ENCODE assay signal across 10 mouse cellular contexts in genomic region chr7:75873216-75873615, GRCm38 (mm10). TPM values are rescaled to one million over a fixed set of nuclear protein-coding genes. Genes with fewer than 3 reads are reported as not detected.
A peak's percentile ranks its signal among the peaks of the same experiment; 100 is the strongest.
DNase-seq lines count a peak whose midpoint lies in the region; ATAC-seq and TF ChIP-seq lines count a peak whose summit lies in the region.
"Had no signal": no experiment of that assay in that cellular context is flagged by ENCODE, and none has a peak within 500 bp of the region (broad histone marks: within the 10 kb centered on the region; RNA-seq: fewer than 3 reads in every experiment).

No protein-coding gene starts in this region.

- H3K9ac ChIP-seq in kidney, postnatal 0 days (ENCODE audit: low read depth, low read length), result no peak overlapping the region
- H3K9ac ChIP-seq in kidney, embryonic 16.5 days (replicated peaks; ENCODE audit: low read length), result no peak overlapping the region
- no peak overlapping the region for H3K9ac ChIP-seq in heart, embryonic 12.5 days
- H3K9ac ChIP-seq: heart, embryonic 15.5 days had no signal

- no peaks in the 10 kb centered on the region for H3K9me3 ChIP-seq in kidney, postnatal 0 days (replicated peaks; ENCODE audit: low read length)
- H3K9me3 ChIP-seq in kidney, embryonic 16.5 days (ENCODE audit: low read length), result no peaks in the 10 kb centered on the region
- H3K9me3 ChIP-seq in heart, embryonic 12.5 days (replicated peaks), result no peaks in the 10 kb centered on the region
- H3K9me3 ChIP-seq: G1E; heart, embryonic 15.5 days had no signal

- H3K36me3 ChIP-seq in kidney, postnatal 0 days (ENCODE audit: insufficient read depth, low read length), result peaks cover 13% of the 10 kb centered on the region; the same call in 1 of the 2 replicates
- peaks cover 36% of the 10 kb centered on the region for H3K36me3 ChIP-seq in kidney, embryonic 16.5 days (ENCODE audit: insufficient read depth, low read length)
- H3K36me3 ChIP-seq in heart, embryonic 12.5 days, result peaks cover 48% of the 10 kb centered on the region

- DNase-seq in kidney, postnatal 0 days (ENCODE audit: low spot score), result no peak
- DNase-seq in spleen, postnatal 4 days (ENCODE audit: low spot score in 2 of 2), result peak; percentile 24 to 62
- DNase-seq in spleen, adult 18-20 months, result no peak
- DNase-seq in brain, embryonic 14.5 days (ENCODE audit: low read depth), result no peak
- no peak for DNase-seq in thymus, adult 18-20 months

- no peaks in the 10 kb centered on the region for H3K4me1 ChIP-seq in kidney, postnatal 0 days (replicated peaks; ENCODE audit: insufficient read depth, low read length)
- H3K4me1 ChIP-seq in kidney, embryonic 16.5 days (ENCODE audit: insufficient read depth, low read length), result peaks cover 6% of the 10 kb centered on the region; the same call in 1 of the 2 replicates
- peaks cover 13% of the 10 kb centered on the region; the same call in 1 of the 2 replicates for H3K4me1 ChIP-seq in heart, embryonic 12.5 days (replicated peaks)

- H3K4me3 ChIP-seq in kidney, postnatal 0 days (replicated peaks; ENCODE audit: low read depth, low read length), result no peak overlapping the region
- H3K4me3 ChIP-seq in kidney, embryonic 16.5 days (ENCODE audit: low read length), result no peak overlapping the region
- no peak overlapping the region for H3K4me3 ChIP-seq in heart, embryonic 12.5 days
- H3K4me3 ChIP-seq: heart, embryonic 15.5 days; myocyte had no signal

- no peak for ATAC-seq in kidney, postnatal 0 days (replicated peaks; ENCODE audit: low FRiP score, low read depth)
- no peak for ATAC-seq in kidney, embryonic 16.5 days (ENCODE audit: low FRiP score, low TSS enrichment)
- ATAC-seq in heart, embryonic 12.5 days (ENCODE audit: insufficient number of reproducible peaks, low FRiP score), result no peak

- WGBS in kidney, postnatal 0 days, result 74% methylated on average over 3 of the region's 3 CpGs
- WGBS in kidney, embryonic 16.5 days, result 78% methylated on average over 3 of the region's 3 CpGs
- WGBS in heart, embryonic 12.5 days, result 72% methylated on average over 3 of the region's 3 CpGs

- H3K27me3 ChIP-seq in kidney, postnatal 0 days (ENCODE audit: insufficient read depth, low read length), result no peaks in the 10 kb centered on the region
- no peaks in the 10 kb centered on the region for H3K27me3 ChIP-seq in kidney, embryonic 16.5 days (ENCODE audit: insufficient read depth, low read length)
- H3K27me3 ChIP-seq in heart, embryonic 12.5 days (replicated peaks), result no peaks in the 10 kb centered on the region
- H3K27me3 ChIP-seq: heart, embryonic 15.5 days had no signal

- TF ChIP-seq CTCF in kidney, postnatal 0 days (IDR thresholded peaks at IDR 0.05; ENCODE audit: low read depth), result peak; percentile 40; the same call in 1 of the 2 replicates
- peak; percentile 28; the same call in 1 of the 2 replicates for TF ChIP-seq CTCF in brain, embryonic 14.5 days (IDR thresholded peaks at IDR 0.05; ENCODE audit: borderline replicate concordance, extremely low read depth, insufficient read depth, insufficient read length)

- H3K27ac ChIP-seq in kidney, postnatal 0 days, result no peak overlapping the region
- no peak overlapping the region for H3K27ac ChIP-seq in kidney, embryonic 16.5 days (ENCODE audit: low read length)
- no peak overlapping the region for H3K27ac ChIP-seq in heart, embryonic 12.5 days (ENCODE audit: poor library complexity, severe bottlenecking)
- H3K27ac ChIP-seq: heart, embryonic 15.5 days had no signal

- no peak for TF ChIP-seq POLR2A in brain, embryonic 14.5 days (IDR thresholded peaks at IDR 0.05; ENCODE audit: borderline replicate concordance, extremely low read depth, insufficient read depth, insufficient read length, poor library complexity, severe bottlenecking)

- no peak overlapping the region for H3K4me2 ChIP-seq in kidney, postnatal 0 days (ENCODE audit: low read length)
- no peak overlapping the region for H3K4me2 ChIP-seq in kidney, embryonic 16.5 days (replicated peaks; ENCODE audit: low read depth, low read length)
- H3K4me2 ChIP-seq in heart, embryonic 12.5 days, result no peak overlapping the region
- H3K4me2 ChIP-seq: heart, embryonic 15.5 days had no signal

RNA-seq across cellular contexts. Expression of gene Klhl25, which starts 25.1 kb away (rescaled TPM):
- 10.3 and 10.5 TPM in 2 replicates for polyA plus RNA-seq in kidney, postnatal 0 days (2015; fragmentation: Nextera tagmentation; extraction: Ambion mirVana)
- polyA plus RNA-seq in kidney, embryonic 16.5 days (2015; fragmentation: Nextera tagmentation; extraction: Ambion mirVana), result 19.6 and 20.0 TPM in 2 replicates
- 30.9 and 31.0 TPM in 2 replicates for polyA plus RNA-seq in brain, embryonic 14.5 days (2012; rRNA removed)
- 11.6 and 12.0 TPM in 2 replicates for polyA plus RNA-seq in heart, embryonic 12.5 days (2016; fragmentation: Nextera tagmentation; extraction: Ambion mirVana)

Comparison
In these comparisons a context has a peak if more than half of its experiments do, and no peak if none do; other contexts are left out.
1. DNase-seq: peak in spleen, postnatal 4 days (2 of 2); none in kidney, postnatal 0 days (single experiment), spleen, adult 18-20 months (0 of 2), brain, embryonic 14.5 days (single experiment) and thymus, adult 18-20 months (0 of 2).